Mouse (Mus musculus) mammary gland, adult 2 months (tissue): ENCODE data around the gene St6galnac4. TPM values are rescaled to one million over a fixed set of nuclear protein-coding genes. Genes with fewer than 3 reads are reported as not detected.

Source experiments
- polyA plus RNA-seq: library from polyadenylated mRNA; depleted of rRNA; stranded (reverse); fragments of >200 nt; gene quantifications from 2 replicates; pipeline ENCODE4 v1.2.3, GENCODE M21; 2012; ENCODE audit warnings: low replicate concordance; rRNA removed

St6galnac4 gene
- 28.7 and 39.7 TPM in 2 replicates for polyA plus RNA-seq

DNA sequence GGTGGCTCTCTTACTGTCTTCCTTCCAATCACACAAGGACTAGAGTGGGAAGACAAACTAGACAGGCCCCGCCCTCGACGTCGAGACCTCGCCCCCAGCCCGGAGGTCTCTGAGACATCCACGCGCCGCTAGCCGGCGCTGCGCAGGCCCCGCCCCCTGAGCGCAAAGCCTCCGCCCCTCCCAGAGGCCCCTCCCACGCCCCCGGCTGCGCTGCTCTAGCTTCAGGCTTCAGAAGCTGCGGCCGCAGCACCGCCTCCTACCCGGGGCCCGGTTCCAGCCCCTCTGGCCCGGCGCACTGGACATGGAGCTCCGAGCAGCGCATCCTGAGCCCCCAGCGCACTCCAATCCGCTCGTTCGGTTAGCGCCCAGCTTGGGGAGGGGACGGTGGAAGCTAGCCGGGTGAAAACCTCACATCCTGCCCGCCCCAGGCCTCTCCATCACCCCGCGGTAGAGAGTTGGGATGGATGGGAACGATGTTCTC is at the start of gene St6galnac4:
St6galnac4 (plus strand) TSS at position 225 of the 481 bp plus-strand sequence.

GRCm38 (mm10) chr2:32570698-32571494 is 16.0 kb upstream of the St6galnac4 start, which contains the start of gene Dpm2:
Gene Dpm2, plus strand, starts transcription at chr2:32570858.

DNA sequence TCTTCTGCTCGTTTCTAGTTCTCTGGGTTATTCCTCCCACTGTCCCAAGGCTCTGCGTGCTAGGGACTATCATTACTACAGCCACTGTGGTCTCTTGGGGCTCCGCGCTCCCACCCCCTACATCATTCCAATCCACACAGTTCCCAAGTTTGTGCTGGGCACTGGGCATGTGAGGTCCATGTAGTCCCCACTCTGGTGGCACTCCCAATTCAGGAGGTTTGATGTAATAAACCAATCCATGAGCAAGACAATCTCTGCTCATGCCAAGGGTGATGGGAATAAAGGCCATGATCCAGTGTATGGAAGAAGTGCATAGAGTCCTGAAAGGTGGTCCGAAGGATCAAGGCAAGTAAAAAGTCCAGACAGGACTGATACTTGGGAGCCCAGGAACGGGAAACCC is 12.4 kb upstream of the St6galnac4 start, which contains the start of gene Pip5kl1:
Pip5kl1 (plus strand) TSS at position 301 of the 400 bp plus-strand sequence.

GRCm38 (mm10) chr2:32575586-32576160 is 11.2 kb upstream of the St6galnac4 start, which contains the start of gene 9430097D07Rik:
Gene 9430097D07Rik, minus strand, starts transcription at chr2:32575684.

GRCm38 (mm10) chr2:32599409-32599808 is 12.5 kb downstream of the St6galnac4 start, which contains the start of gene St6galnac6:
Gene St6galnac6, plus strand, starts transcription at chr2:32599709.

GRCm38 (mm10) chr2:32621517-32621859 is 34.6 kb downstream of the St6galnac4 start, which contains the start of gene Ak1:
Gene Ak1, plus strand, starts transcription at chr2:32621758.

DNA sequence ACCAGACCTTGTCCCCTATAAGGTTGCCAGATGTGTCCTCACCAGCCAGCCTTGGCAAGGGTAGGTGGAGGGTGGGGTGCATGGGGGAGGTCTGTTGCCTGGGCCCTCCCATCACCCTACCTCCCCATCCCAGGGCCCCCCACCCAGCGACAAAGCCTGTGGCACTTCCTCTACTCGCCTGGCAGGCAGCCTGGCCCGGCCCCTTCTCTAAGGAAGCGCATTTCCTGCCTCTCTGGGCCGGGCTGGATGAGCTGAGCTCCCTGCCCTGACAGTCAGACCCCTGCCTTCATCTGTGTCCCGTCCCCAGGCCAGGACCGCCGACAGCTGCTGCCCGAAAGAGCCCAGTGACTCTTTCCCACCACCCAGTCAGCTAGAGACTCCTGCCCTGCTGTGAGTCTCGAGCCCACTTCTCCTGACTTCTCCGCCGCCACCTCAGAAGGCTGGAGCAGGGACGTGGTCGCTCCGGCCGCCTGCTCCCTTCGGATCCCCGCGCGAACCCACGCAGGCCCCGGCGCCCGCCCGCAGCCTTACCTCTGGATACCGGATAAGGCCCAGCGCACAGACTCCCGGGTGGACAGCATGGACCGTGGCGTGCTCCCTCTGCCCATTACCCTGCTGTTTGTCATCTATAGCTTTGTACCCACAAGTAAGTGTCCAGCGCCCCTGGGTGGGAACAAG is 59.6 kb downstream of the St6galnac4 start, which contains the start of gene Eng:
Eng (plus strand) TSS at position 217 of the 678 bp plus-strand sequence.

Other genes starting within 250 kb of the St6galnac4 start
- gene Ciz1, start 234.8 kb upstream of the St6galnac4 start, polyA plus RNA-seq: 264 and 330 TPM in 2 replicates
- gene Dnm1, start 233.8 kb upstream of the St6galnac4 start, polyA plus RNA-seq: 120 and 279 TPM in 2 replicates
- gene 1110008P14Rik, start 205.2 kb upstream of the St6galnac4 start, polyA plus RNA-seq: 333 and 396 TPM in 2 replicates
- 199 and 205 TPM in 2 replicates for gene Lcn2, start 198.8 kb upstream of the St6galnac4 start, polyA plus RNA-seq
- 34.1 and 62.0 TPM in 2 replicates for gene Ptges2, start 191.2 kb upstream of the St6galnac4 start, polyA plus RNA-seq
- 6.2 and 7.5 TPM in 2 replicates for gene Naif1, start 136.6 kb upstream of the St6galnac4 start, polyA plus RNA-seq
- 24.3 and 27.5 TPM in 2 replicates for gene Slc25a25, start 135.7 kb upstream of the St6galnac4 start, polyA plus RNA-seq
- gene Fam102a, start 51.8 kb upstream of the St6galnac4 start, polyA plus RNA-seq: 32.3 and 66.9 TPM in 2 replicates
- gene Dpm2, start 16.2 kb upstream of the St6galnac4 start, polyA plus RNA-seq: 127 and 170 TPM in 2 replicates
- gene Pip5kl1, start 12.3 kb upstream of the St6galnac4 start, polyA plus RNA-seq: 0.20 TPM in 1 of 2 replicates, not detected in the other
- not detected in 2 replicates for gene 9430097D07Rik, start 11.4 kb upstream of the St6galnac4 start, polyA plus RNA-seq
- gene St6galnac6, start 12.6 kb downstream of the St6galnac4 start, polyA plus RNA-seq: 69.1 and 77.3 TPM in 2 replicates
- 13.3 and 257 TPM in 2 replicates for gene Ak1, start 34.7 kb downstream of the St6galnac4 start, polyA plus RNA-seq
- gene Eng, start 59.5 kb downstream of the St6galnac4 start, polyA plus RNA-seq: 204 and 247 TPM in 2 replicates
- 58.6 and 75.4 TPM in 2 replicates for gene Fpgs, start 117.0 kb downstream of the St6galnac4 start, polyA plus RNA-seq
- gene Cdk9, start 126.0 kb downstream of the St6galnac4 start, polyA plus RNA-seq: 122 and 141 TPM in 2 replicates
- gene Sh2d3c, start 134.0 kb downstream of the St6galnac4 start, polyA plus RNA-seq: 70.1 and 122 TPM in 2 replicates
- gene 6330409D20Rik, start 153.9 kb downstream of the St6galnac4 start, polyA plus RNA-seq: not detected in 2 replicates
- 65.6 and 109 TPM in 2 replicates for gene Tor2a, start 170.1 kb downstream of the St6galnac4 start, polyA plus RNA-seq
- 0.42 and 0.70 TPM in 2 replicates for gene Ttc16, start 188.5 kb downstream of the St6galnac4 start, polyA plus RNA-seq
- 7.6 and 8.0 TPM in 2 replicates for gene Ptrh1, start 188.7 kb downstream of the St6galnac4 start, polyA plus RNA-seq
- gene Cfap157, start 197.3 kb downstream of the St6galnac4 start, polyA plus RNA-seq: not detected in 2 replicates